Mouse (Mus musculus) CH12.LX (cell line): ENCODE measurements around the gene Meioc. TPM values are rescaled to one million over a fixed set of nuclear protein-coding genes. Genes with fewer than 3 reads are reported as not detected.

Experiments
- DNase-seq: peaks from one replicate; pipeline ENCODE4 v3.0.0-alpha.2; 2013; ENCODE audit errors: extremely low read depth
- H3K27ac ChIP-seq: 2 replicates; pipeline ENCODE4 v1.5.1; 2012; ENCODE audit warnings: low read depth, mild to moderate bottlenecking, control low read depth, moderate library complexity; ENCODE audit not compliant: insufficient read depth
- H3K27me3 ChIP-seq: replicated peaks from 2 replicates; pipeline ENCODE3; 2012; ENCODE audit warnings: inconsistent platforms
- H3K36me3 ChIP-seq, 2 experiments: replicated peaks in 1 of 2; 2 replicates each; pipeline versions ENCODE3 to v1.6.1; 2012; ENCODE audit warnings: inconsistent platforms in 1 of 2, low read length in 1 of 2, mild to moderate bottlenecking in 1 of 2, mixed read lengths in 1 of 2, moderate library complexity in 1 of 2; ENCODE audit not compliant: control insufficient read depth in 1 of 2, insufficient read depth in 1 of 2
- H3K4me1 ChIP-seq, 2 experiments: 2 replicates each; pipeline ENCODE4 v1.6.1; 2012; ENCODE audit warnings: inconsistent platforms in 1 of 2, moderate library complexity in 1 of 2; ENCODE audit not compliant: insufficient read depth in 2 of 2, control insufficient read depth in 1 of 2
- H3K4me2 ChIP-seq: 2 replicates; pipeline ENCODE4 v1.6.1; 2012; ENCODE audit warnings: low read depth, mild to moderate bottlenecking, control low read depth; ENCODE audit not compliant: poor library complexity, insufficient read depth, severe bottlenecking
- H3K4me3 ChIP-seq, 3 experiments: fragments of 150-350 bp in 1 of 3; sonication (generic) in 1 of 3; replicated peaks in 1 of 3; 2 replicates each; pipeline versions ENCODE3 to v1.5.1; 2011 to 2012; ENCODE audit warnings: low read depth in 2 of 3, low read length in 2 of 3, mild to moderate bottlenecking in 2 of 3, moderate library complexity in 2 of 3, control low read depth in 1 of 3, improper control_type of control experiment in 1 of 3, inconsistent platforms in 1 of 3, mixed read lengths in 1 of 3; ENCODE audit not compliant: poor library complexity in 1 of 3
- H3K79me2 ChIP-seq: replicated peaks from 2 replicates; pipeline ENCODE4 v1.6.1; 2012; ENCODE audit warnings: mild to moderate bottlenecking, moderate library complexity; ENCODE audit not compliant: control insufficient read depth, poor library complexity, insufficient read depth, severe bottlenecking; ENCODE audit errors: extremely low read depth
- H3K9ac ChIP-seq: 2 replicates; pipeline ENCODE4 v1.6.1; 2012; ENCODE audit warnings: low read depth, mild to moderate bottlenecking, control low read depth, moderate library complexity; ENCODE audit not compliant: insufficient read depth
- H3K9me3 ChIP-seq: replicated peaks from 2 replicates; pipeline ENCODE3; 2012; ENCODE audit warnings: low read length, inconsistent platforms, mixed read lengths
- BHLHE40 ChIP-seq: IDR thresholded peaks from 2 replicates; pipeline ENCODE4 v1.6.1; 2011; ENCODE audit warnings: mild to moderate bottlenecking, low read depth, low read length, improper control_type of control experiment
- E2F4 ChIP-seq: IDR thresholded peaks from 2 replicates; pipeline ENCODE4 v1.6.1; 2011; ENCODE audit warnings: low read depth, low read length, improper control_type of control experiment; ENCODE audit not compliant: insufficient replicate concordance
- JUN ChIP-seq: IDR thresholded peaks from 2 replicates; pipeline ENCODE4 v1.6.1; 2011; ENCODE audit warnings: low read depth, mild to moderate bottlenecking, low read length, improper control_type of control experiment, moderate library complexity; ENCODE audit not compliant: insufficient read depth
- NELFE ChIP-seq: IDR thresholded peaks from 2 replicates; pipeline ENCODE4 v1.6.1; 2011; ENCODE audit warnings: low read depth, low read length, improper control_type of control experiment
- RCOR1 ChIP-seq: conservative IDR thresholded peaks from 2 replicates; pipeline ENCODE4 v1.6.1; 2012; ENCODE audit warnings: low read depth, mild to moderate bottlenecking, inconsistent platforms, low read length, improper control_type of control experiment
- TCF12 ChIP-seq: IDR thresholded peaks from 2 replicates; pipeline ENCODE4 v1.6.1; 2014; ENCODE audit warnings: low read depth, mild to moderate bottlenecking, inconsistent platforms, low read length, improper control_type of control experiment
- USF2 ChIP-seq: conservative IDR thresholded peaks from 2 replicates; pipeline ENCODE4 v1.6.1; 2011; ENCODE audit warnings: low read depth, low read length, improper control_type of control experiment
- ZNF384 ChIP-seq: IDR thresholded peaks from 2 replicates; pipeline ENCODE4 v1.6.1; 2012; ENCODE audit warnings: low read depth, low read length, improper control_type of control experiment, inconsistent platforms
- dilution Hi-C: fragments of 300-500 bp; cut with MboI; formaldehyde crosslinking; loops from 2 replicates; pipeline ENCODE4 v1.14.3; 2020; ENCODE audit warnings: low sequenced_read_pairs; ENCODE audit not compliant: extremely low pct_unique_long_range_greater_than_20kb, extremely low pct_ligation_motif_present
- in situ Hi-C: fragments of 300-500 bp; cut with MboI; formaldehyde crosslinking; loops from 3 replicates; pipeline ENCODE4 v1.14.3; 2019; ENCODE audit warnings: low sequenced_read_pairs, low pct_ligation_motif_present, low pct_unique_long_range_greater_than_20kb, mixed read lengths
- polyA plus RNA-seq: library from polyadenylated mRNA; unstranded; fragments of >175 nt; gene quantifications from 2 replicates; pipeline ENCODE4 v1.2.1, GENCODE M21; 2012; ENCODE audit warnings: low read depth; ENCODE audit not compliant: insufficient read length
- total RNA-seq, 2 experiments: library from RNA; depleted of rRNA; stranded (reverse); fragments of 300-350 nt in 1 of 2; fragments of >200 nt in 1 of 2; gene quantifications; 2 replicates each; pipeline ENCODE4 v1.2.3; 2012 to 2014

Gene Meioc
- total and polyA plus RNA-seq, 3 experiments, result not detected

DNA sequence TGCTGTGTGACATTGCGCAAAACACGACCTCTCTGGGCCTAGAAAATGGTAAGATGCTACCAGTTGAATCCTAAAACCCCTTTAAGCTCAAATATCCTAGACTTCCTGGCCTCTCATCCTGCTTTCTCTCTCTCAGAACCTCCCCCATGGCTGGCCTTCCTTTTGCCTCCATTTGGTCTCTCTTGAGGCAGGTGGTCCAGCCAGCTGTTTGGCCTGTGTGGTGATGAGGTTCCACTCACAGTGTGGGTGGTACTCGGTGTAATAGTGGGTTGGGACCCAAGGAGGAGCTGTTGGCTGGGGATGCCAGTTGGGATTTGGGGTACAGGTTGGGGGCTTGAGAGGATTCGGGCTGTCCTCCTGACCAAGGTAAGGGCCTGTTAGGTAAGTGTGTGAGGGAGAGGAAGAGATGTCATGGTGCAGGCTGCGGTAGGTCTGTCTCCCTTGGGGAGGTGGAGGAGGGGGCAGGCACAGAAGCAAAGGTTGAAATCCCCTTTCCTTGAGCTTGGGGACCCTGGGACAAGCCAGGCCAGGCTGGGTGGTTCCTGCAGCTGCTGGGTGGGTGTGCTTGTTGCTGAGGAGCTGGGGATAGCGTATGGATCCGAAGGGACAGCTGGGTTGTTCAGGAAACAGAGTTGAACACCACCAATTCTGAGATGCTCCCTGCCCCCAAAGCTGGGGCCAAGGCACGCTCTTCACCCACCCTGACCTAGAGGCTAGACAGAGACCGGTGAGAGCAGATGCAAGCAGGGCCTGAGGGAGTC, 36.2 kb upstream of the Meioc start:
- dilution Hi-C loops (no loop called here), in situ Hi-C loops (no loop called here)
- Histone ChIP-seq H3K4me1 (peaks cover 4 to 8% of the 10 kb centered on the region in 2 experiments), H3K27me3 (peaks cover 71% of the 10 kb centered on the region), H3K36me3 (no peaks in the 10 kb centered on the region), H3K9ac (no peak overlapping the region), H3K27ac (no peak overlapping the region), H3K79me2 (no peaks in the 10 kb centered on the region), H3K9me3 (peaks cover 5% of the 10 kb centered on the region), H3K4me2 (no peak overlapping the region), H3K4me3 (no peak overlapping the region)
- TF ChIP-seq NELFE (no peak), E2F4 (no peak), TCF12 (no peak), RCOR1 (no peak), ZNF384 (no peak), BHLHE40 (no peak)
- no peak for DNase-seq

DNA sequence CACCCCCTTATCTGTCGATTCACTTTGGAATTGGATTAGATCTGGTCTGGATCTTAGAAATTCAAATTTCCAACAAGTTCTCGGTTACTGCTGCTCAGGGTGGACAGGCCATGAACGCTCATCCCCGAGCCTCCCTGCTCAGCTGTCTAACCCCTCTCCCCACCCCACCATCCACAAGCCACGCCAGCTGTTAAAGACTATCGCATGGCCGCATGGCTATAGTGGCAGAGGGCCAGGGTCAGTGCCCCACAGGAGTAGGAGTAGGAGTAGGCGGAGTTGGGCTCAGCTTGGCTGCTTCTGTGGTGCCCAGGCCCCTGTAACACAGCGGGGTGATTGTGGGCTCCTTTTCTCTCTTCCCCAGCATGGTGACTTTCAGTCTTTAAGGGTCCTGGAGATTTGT, 35.0 kb upstream of the Meioc start:
- Histone ChIP-seq H3K79me2 (no peaks in the 10 kb centered on the region), H3K27ac (no peak overlapping the region), H3K9ac (no peak overlapping the region), H3K36me3 (no peaks in the 10 kb centered on the region), H3K27me3 (peaks cover 74% of the 10 kb centered on the region), H3K4me3 (no peak overlapping the region)
- in situ Hi-C loops, result no loop called here
- no peak for DNase-seq
- TF ChIP-seq USF2 (no peak), JUN (no peak)
- TF ChIP-seq, all 38 proteins: peak for 0
- H3K9me3 ChIP-seq, result no peaks in the 10 kb centered on the region
- H3K4me1 ChIP-seq, result peaks cover 4 to 8% of the 10 kb centered on the region in 2 experiments
- dilution Hi-C loops, result no loop called here
- no peak overlapping the region for H3K4me2 ChIP-seq

DNA sequence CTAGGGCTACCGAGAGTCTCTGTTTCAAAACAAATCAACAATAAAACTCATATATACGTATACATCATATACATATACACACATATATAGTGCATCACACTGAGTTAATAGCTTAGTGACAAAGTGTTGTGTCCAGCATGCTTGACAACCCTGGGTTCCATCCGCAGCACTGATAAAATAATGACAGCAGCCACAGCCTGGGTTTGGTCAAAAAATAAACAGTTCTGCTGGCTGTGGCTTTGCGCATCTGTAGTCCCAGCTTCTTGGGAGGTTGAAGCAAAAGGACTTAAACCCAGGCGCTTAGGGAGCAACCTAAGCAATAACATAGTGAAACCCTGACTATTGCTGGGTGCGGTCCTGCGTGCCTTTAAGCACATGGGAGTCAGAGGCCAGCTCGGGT, 34.1 kb upstream of the Meioc start:
- DNase-seq, result no peak
- Histone ChIP-seq H3K4me1 (peaks cover 4 to 8% of the 10 kb centered on the region in 2 experiments), H3K79me2 (no peaks in the 10 kb centered on the region), H3K27me3 (peaks cover 69% of the 10 kb centered on the region), H3K27ac (no peak overlapping the region), H3K9ac (no peak overlapping the region), H3K4me2 (no peak overlapping the region), H3K9me3 (no peaks in the 10 kb centered on the region), H3K4me3 (no peak overlapping the region), H3K36me3 (no peaks in the 10 kb centered on the region)
- dilution Hi-C loops (no loop called here), in situ Hi-C loops (no loop called here)
- TF ChIP-seq ZNF384 (no peak), USF2 (no peak)
